Mouse (Mus musculus) E14TG2a.4 (cell line): Measurements from ENCODE around the gene Cep19.
"Not testable (repeated sequence)": the region's sequence is repeated elsewhere in the genome, so short reads cannot be mapped to it uniquely, and the experiment has no call there.

ENCODE experiments used
- CTCF ChIP-seq: conservative IDR thresholded peaks from 2 replicates; pipeline ENCODE4 v1.5.1; 2014; ENCODE audit warnings: low read length
- POU5F1 ChIP-seq: IDR thresholded peaks from 2 replicates; pipeline ENCODE4 v1.6.1; 2014; ENCODE audit warnings: low read length, borderline replicate concordance

GRCm38 (mm10) chr16:32070070-32070469 is 29.5 kb upstream of the Cep19 start:
- TF ChIP-seq CTCF, POU5F1: not testable (repeated sequence)
